Mouse (Mus musculus): Measurements from ENCODE around the gene Pus3. TPM values are rescaled to one million over a fixed set of nuclear protein-coding genes. Genes with fewer than 3 reads are reported as not detected.

Gene Pus3
- polyA plus RNA-seq (2017; shearing (Covaris generic)): 10 to 100 TPM; 25.3 to 36.8 TPM

GRCm38 (mm10) chr9:35558257-35559008 is at the start of gene Pus3, which contains the start of gene Ddx25:
Gene Pus3, plus strand, starts transcription at chr9:35558595.
Gene Ddx25, minus strand, starts transcription at chr9:35558528.

GRCm38 (mm10) chr9:35518169-35518568 is 40.2 kb upstream of the Pus3 start, which contains the start of gene Gm1113:
Gene Gm1113, minus strand, starts transcription at chr9:35518269.

GRCm38 (mm10) chr9:35569571-35570534 is 11.5 kb downstream of the Pus3 start, which contains the start of the genes Pate2 and Hyls1:
Gene Pate2, plus strand, starts transcription at chr9:35570284.
Gene Hyls1, minus strand, starts transcription at chr9:35570398.

GRCm38 (mm10) chr9:35611841-35612240 is 53.4 kb downstream of the Pus3 start, which contains the start of gene Pate4:
Gene Pate4, minus strand, starts transcription at chr9:35611941.

Other genes starting within 250 kb of the Pus3 start
- gene Cdon, start 137.5 kb upstream of the Pus3 start, polyA plus RNA-seq (2017; shearing (Covaris generic)): 1 to 10 TPM; 5.9 to 6.5 TPM
- not detected for gene Gm1113, start 40.3 kb upstream of the Pus3 start, polyA plus RNA-seq (2017; shearing (Covaris generic))
- gene Ddx25, start 67 bp upstream of the Pus3 start, polyA plus RNA-seq (2017; shearing (Covaris generic)): under 1 TPM; 0.04 to 0.29 TPM
- under 1 TPM in 1 of 2 experiments, not detected in 1; 0.69 TPM for gene Pate2, start 11.7 kb downstream of the Pus3 start, polyA plus RNA-seq (2017; shearing (Covaris generic))
- 1 to 10 TPM; 5.5 to 7.8 TPM for gene Hyls1, start 11.8 kb downstream of the Pus3 start, polyA plus RNA-seq (2017; shearing (Covaris generic))
- not detected for gene Pate4, start 53.3 kb downstream of the Pus3 start, polyA plus RNA-seq (2017; shearing (Covaris generic))
- gene Pate3, start 89.6 kb downstream of the Pus3 start, polyA plus RNA-seq (2017; shearing (Covaris generic)): not detected
- under 1 TPM; 0.16 TPM for gene Pate1, start 128.8 kb downstream of the Pus3 start, polyA plus RNA-seq (2017; shearing (Covaris generic))
- gene Gm17677, start 182.5 kb downstream of the Pus3 start, polyA plus RNA-seq (2017; shearing (Covaris generic)): not detected
- not detected for gene Gm17727, start 219.5 kb downstream of the Pus3 start, polyA plus RNA-seq (2017; shearing (Covaris generic))
- not detected for gene Gm27235, start 231.5 kb downstream of the Pus3 start, polyA plus RNA-seq (2017; shearing (Covaris generic))
- gene D730048I06Rik, start 231.5 kb downstream of the Pus3 start, polyA plus RNA-seq (2017; shearing (Covaris generic)): not detected

Measured in activated CD4-positive, CD25-positive, alpha-beta regulatory T cell (primary cell).